Mouse (Mus musculus): ENCODE results near the gene Spg11. TPM values are rescaled to one million over a fixed set of nuclear protein-coding genes. Genes with fewer than 3 reads are reported as not detected.

The Spg11 gene
- polyA plus RNA-seq, 1 experiment: 9.7 TPM

DNA sequence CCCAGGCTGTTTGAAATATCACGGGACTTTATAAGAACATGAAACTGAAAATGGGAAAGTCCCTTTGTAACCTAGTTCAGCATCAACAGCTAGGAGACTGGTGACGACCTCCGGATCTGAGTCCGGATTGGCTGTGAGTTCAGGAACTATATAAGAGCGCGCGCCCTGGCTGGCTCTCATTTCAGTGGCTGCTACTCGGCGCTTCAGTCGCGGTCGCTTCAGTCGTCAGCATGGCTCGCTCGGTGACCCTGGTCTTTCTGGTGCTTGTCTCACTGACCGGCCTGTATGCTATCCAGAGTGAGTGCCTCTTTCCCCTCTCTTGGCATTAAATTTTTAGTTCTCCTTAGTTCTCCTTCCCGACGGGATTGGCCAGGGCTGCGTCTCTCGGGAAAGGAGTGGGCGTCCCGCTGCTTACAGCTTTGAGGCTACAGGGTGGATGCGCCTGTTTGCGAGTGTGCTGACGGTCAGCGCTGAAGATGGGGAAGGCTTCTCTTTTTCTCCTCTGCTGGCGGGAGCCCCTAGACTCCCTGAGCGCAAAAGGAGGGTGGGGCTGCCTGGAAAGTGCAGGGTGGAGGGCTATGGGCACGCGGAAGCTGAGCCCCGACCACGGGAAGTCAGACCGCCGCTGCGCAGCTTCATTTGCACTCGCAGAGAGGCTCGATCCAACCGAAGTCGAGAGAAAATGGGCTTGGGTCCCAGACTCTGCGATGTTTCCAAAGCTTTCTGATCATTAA is 29.5 kb upstream of the Spg11 start, which contains the start of gene B2m:
B2m (plus strand) TSS at position 179 of the 734 bp plus-strand sequence.
- peak within 1 kb of the TSS; percentile 65 for H3K4me3 ChIP-seq (ENCODE audit: insufficient read depth, low read length)
- peak within 1 kb of the TSS; percentile 5; the same call in 1 of the 2 replicates for H3K27ac ChIP-seq (ENCODE audit: insufficient read depth, low read length)
- no peak for TF ChIP-seq CTCF (IDR thresholded peaks at IDR 0.05; ENCODE audit: extremely low read depth, insufficient read depth, low read length)
- TF ChIP-seq POLR2A (IDR thresholded peaks at IDR 0.05; ENCODE audit: extremely low read depth, insufficient read depth, low read length): peak; percentile 98
- no peaks in the 10 kb centered on the region; the same call in 1 of the 2 replicates for H3K4me1 ChIP-seq (ENCODE audit: control insufficient read depth, insufficient read depth, low read length)

DNA sequence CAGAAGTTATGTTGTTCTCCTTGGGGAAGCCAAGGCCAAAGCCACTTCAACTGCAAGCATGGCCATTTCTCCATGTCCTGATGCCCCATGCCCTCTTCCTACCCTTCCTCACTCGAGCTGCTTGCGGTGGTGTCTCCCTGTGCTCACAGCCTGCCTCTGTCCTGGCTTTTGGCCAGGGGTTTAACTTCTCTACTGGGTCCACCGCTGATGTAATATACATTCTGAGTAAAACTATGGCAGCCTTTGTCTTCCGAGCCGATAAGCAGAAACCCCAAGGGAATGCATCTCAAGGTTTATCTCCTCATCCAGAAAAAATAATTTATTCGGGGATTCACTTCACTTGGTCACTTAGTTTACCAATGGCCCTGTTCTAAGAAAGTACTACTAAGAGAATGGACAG is 28.5 kb upstream of the Spg11 start:
- H3K4me1 ChIP-seq (ENCODE audit: control insufficient read depth, insufficient read depth, low read length): no peaks in the 10 kb centered on the region; the same call in 1 of the 2 replicates
- no peak overlapping the region for H3K4me3 ChIP-seq (ENCODE audit: insufficient read depth, low read length)
- H3K27ac ChIP-seq (ENCODE audit: insufficient read depth, low read length): no peak overlapping the region
- no peak for TF ChIP-seq CTCF (IDR thresholded peaks at IDR 0.05; ENCODE audit: extremely low read depth, insufficient read depth, low read length)
- TF ChIP-seq POLR2A (IDR thresholded peaks at IDR 0.05; ENCODE audit: extremely low read depth, insufficient read depth, low read length): no peak

DNA sequence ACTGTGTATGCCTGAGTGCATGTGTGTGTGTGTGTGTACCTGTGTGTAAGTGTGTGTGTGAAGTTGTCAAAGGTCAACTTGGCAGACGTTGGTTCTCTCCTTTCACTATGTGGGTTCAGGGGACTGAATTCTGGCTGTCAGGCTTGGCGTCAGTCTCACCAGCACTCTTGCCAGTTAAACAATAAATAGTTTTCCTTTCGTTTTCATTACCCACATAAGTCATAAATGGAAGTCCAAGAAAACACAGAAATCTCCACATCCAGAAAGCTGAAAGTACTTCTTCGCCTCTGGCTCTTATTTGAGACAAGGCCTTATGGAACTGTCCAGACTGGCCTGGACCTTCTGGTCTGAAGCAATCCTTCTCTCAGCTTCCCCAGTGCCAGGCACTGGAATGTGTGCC is 27.6 kb upstream of the Spg11 start:
- Histone ChIP-seq H3K4me3 (ENCODE audit: insufficient read depth, low read length) (no peak overlapping the region), H3K4me1 (ENCODE audit: control insufficient read depth, insufficient read depth, low read length) (no peaks in the 10 kb centered on the region; the same call in 1 of the 2 replicates), H3K27ac (ENCODE audit: insufficient read depth, low read length) (no peak overlapping the region)
- TF ChIP-seq CTCF (IDR thresholded peaks at IDR 0.05; ENCODE audit: extremely low read depth, insufficient read depth, low read length) (no peak), POLR2A (IDR thresholded peaks at IDR 0.05; ENCODE audit: extremely low read depth, insufficient read depth, low read length) (no peak)

GRCm38 (mm10) chr2:122143111-122143510 is 24.9 kb upstream of the Spg11 start:
- Histone ChIP-seq H3K4me3 (ENCODE audit: insufficient read depth, low read length) (no peak overlapping the region), H3K4me1 (ENCODE audit: control insufficient read depth, insufficient read depth, low read length) (no peaks in the 10 kb centered on the region), H3K27ac (ENCODE audit: insufficient read depth, low read length) (no peak overlapping the region)
- TF ChIP-seq CTCF (IDR thresholded peaks at IDR 0.05; ENCODE audit: extremely low read depth, insufficient read depth, low read length) (no peak), POLR2A (IDR thresholded peaks at IDR 0.05; ENCODE audit: extremely low read depth, insufficient read depth, low read length) (no peak)

- Histone ChIP-seq H3K27ac (ENCODE audit: insufficient read depth, low read length) (no peak overlapping the region), H3K4me3 (ENCODE audit: insufficient read depth, low read length) (no peak overlapping the region), H3K4me1 (ENCODE audit: control insufficient read depth, insufficient read depth, low read length) (no peaks in the 10 kb centered on the region)
- TF ChIP-seq CTCF (IDR thresholded peaks at IDR 0.05; ENCODE audit: extremely low read depth, insufficient read depth, low read length) (no peak), POLR2A (IDR thresholded peaks at IDR 0.05; ENCODE audit: extremely low read depth, insufficient read depth, low read length) (no peak)
These were observed 23.3 kb upstream of the Spg11 start for GRCm38 (mm10) chr2:122141332-122141967.

DNA sequence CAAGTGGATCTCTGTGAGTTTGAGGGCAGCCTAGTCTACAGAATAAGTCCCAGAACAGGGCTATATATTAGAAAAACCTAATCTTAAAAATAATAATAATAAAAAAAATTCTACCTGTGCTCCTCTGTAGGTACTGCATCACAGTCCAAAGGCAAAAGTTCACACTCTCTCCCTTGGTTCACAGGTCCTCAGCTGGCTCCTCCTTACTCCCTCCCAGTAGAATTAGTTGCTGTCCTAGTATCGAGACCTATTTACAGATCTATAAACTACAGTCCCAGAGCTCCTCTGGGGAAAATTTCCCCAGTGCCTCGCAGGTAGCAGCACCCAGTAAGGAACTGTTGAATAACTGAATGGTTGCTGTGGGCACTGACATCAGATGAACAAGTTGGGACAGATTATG is 22.6 kb upstream of the Spg11 start:
- TF ChIP-seq CTCF (IDR thresholded peaks at IDR 0.05; ENCODE audit: extremely low read depth, insufficient read depth, low read length) (no peak), POLR2A (IDR thresholded peaks at IDR 0.05; ENCODE audit: extremely low read depth, insufficient read depth, low read length) (no peak)
- H3K4me3 ChIP-seq (ENCODE audit: insufficient read depth, low read length): no peak overlapping the region
- H3K27ac ChIP-seq (ENCODE audit: insufficient read depth, low read length): no peak overlapping the region
- H3K4me1 ChIP-seq (ENCODE audit: control insufficient read depth, insufficient read depth, low read length): no peaks in the 10 kb centered on the region

DNA sequence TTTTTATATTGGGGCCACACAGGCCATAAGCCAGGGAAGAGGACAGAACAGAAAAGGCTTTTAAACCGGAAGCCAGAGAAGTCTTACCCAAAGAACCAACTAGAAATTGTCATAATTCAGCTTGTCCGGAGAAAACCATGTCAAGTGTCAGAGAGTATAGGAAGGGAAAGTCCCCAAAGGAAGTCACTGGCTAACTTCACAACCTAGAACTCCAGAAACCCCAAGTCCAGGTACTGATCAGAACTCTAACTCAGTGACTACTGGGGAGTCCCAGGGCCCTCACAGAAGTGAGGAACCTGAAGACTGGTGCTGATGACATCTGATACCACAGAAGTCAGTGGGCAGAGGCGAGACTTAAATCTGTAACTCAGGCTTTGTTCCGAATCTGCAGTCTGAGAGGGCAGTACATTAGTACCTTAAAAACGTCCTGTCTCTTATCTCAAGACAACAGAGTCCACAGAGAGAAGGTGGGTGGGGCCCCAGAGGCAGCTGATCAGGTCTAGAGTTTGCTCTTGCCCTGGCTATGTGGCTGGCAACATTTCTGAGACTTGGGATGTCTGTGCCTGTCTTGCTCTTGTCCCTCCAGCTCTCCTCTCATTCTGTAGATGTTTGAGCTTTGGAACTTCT is 19.8 kb upstream of the Spg11 start:
- TF ChIP-seq CTCF (IDR thresholded peaks at IDR 0.05; ENCODE audit: extremely low read depth, insufficient read depth, low read length) (no peak), POLR2A (IDR thresholded peaks at IDR 0.05; ENCODE audit: extremely low read depth, insufficient read depth, low read length) (no peak)

GRCm38 (mm10) chr2:122132618-122133017 is 14.4 kb upstream of the Spg11 start:
- Histone ChIP-seq H3K27ac (ENCODE audit: insufficient read depth, low read length) (no peak overlapping the region), H3K4me1 (ENCODE audit: control insufficient read depth, insufficient read depth, low read length) (no peaks in the 10 kb centered on the region), H3K4me3 (ENCODE audit: insufficient read depth, low read length) (no peak overlapping the region)
- TF ChIP-seq CTCF (IDR thresholded peaks at IDR 0.05; ENCODE audit: extremely low read depth, insufficient read depth, low read length) (no peak), POLR2A (IDR thresholded peaks at IDR 0.05; ENCODE audit: extremely low read depth, insufficient read depth, low read length) (no peak)

More for the DNA sequence above, 19.8 kb upstream of the Spg11 start:
- Histone ChIP-seq H3K4me3 (ENCODE audit: insufficient read depth, low read length) (no peak overlapping the region), H3K27ac (ENCODE audit: insufficient read depth, low read length) (no peak overlapping the region), H3K4me1 (ENCODE audit: control insufficient read depth, insufficient read depth, low read length) (no peaks in the 10 kb centered on the region)

GRCm38 (mm10) chr2:122132078-122132477 is 13.9 kb upstream of the Spg11 start:
- Histone ChIP-seq H3K27ac (ENCODE audit: insufficient read depth, low read length) (no peak overlapping the region), H3K4me1 (ENCODE audit: control insufficient read depth, insufficient read depth, low read length) (no peaks in the 10 kb centered on the region), H3K4me3 (ENCODE audit: insufficient read depth, low read length) (no peak overlapping the region)
- TF ChIP-seq CTCF (IDR thresholded peaks at IDR 0.05; ENCODE audit: extremely low read depth, insufficient read depth, low read length): no peak
- no peak for TF ChIP-seq POLR2A (IDR thresholded peaks at IDR 0.05; ENCODE audit: extremely low read depth, insufficient read depth, low read length)

All from cortical plate, adult 2 months (tissue).